Mouse (Mus musculus) CD4-positive helper T cell, adult 2 months (primary cell): ENCODE results near the gene Cerk.
"Not testable (repeated sequence)": the region's sequence is repeated elsewhere in the genome, so short reads cannot be mapped to it uniquely, and the experiment has no call there.

Experiments
- DNase-seq: peaks from one replicate; pipeline ENCODE4 v3.0.0-alpha.2; 2012; ENCODE audit warnings: low read depth, missing footprints, low spot score

Gene Cerk

DNA sequence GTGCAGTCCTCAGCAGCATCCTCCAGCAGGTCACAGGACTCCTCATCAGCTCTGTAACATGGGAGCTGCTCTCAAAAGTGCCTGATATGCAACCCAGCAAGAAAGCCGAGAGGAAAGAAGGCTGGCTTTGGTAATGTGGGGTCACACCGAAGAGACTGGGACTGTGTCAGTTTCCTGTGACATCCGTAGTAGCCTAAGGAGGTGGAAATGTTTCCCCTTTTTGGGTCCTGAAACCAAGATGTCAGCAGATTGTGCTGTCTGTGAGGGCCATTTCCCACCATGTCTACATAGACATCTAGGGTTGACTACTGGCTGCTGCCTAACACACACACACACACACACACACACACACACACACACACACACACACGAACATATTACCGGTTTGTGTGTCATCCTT is 26.3 kb upstream of the Cerk start:
- not testable (repeated sequence) for DNase-seq

DNA sequence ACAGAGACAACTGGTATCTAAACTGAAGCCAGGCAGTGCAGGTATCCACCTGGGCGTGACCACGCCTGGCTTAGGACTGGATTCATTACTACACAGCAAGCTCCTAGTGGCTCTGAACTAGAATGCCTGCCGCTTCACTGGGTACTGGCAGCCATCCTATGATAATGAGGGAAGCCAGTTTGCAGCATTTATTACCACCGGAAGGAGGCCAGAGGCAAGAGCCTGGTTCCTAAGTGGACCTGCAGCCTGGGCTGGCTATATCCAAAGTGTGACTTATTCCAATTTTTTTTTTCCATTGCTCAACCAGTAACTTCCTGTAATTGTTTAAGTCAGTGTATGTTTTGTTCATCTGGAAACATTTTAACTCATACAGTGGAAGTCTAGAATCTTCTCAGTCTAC is 20.4 kb upstream of the Cerk start:
- DNase-seq = no peak

- DNase-seq = peak; percentile 59
Measured at GRCm38 (mm10) chr15:86205300-86205699, 19.4 kb upstream of the Cerk start.

DNA sequence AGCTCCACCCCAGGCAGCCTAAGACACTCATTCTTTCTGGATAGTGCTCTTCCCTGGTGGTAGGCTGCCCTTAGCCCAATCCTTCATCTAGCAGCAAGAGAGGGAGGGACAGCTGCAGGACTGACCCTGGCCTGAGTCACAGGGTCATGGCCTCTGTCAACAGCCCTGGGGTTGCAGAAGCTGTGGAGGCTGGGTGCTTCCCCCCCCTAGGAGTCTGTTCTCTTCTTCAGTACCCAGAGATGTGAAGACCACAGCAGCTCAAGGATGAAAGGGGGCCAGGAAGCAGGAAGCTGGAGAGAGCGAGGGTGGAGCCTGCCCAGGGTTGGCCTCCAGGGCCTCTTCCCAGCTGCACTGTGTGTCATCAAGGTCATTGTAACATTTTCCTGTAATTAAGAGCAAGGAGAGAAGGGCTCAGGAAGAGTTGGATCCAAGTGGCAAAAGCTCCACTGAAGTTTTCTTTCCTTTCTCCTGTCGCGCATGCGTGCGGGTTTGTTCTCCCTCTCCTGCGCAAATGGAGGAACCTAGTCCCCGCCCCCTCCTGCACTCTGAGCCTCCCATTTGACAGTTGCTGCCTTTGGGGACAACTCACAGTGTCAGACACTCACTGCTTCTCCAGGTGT is 18.1 kb upstream of the Cerk start:
- peak; percentile 48 for DNase-seq

- no peak for DNase-seq
Measured at GRCm38 (mm10) chr15:86203292-86203793, 17.4 kb upstream of the Cerk start.

DNA sequence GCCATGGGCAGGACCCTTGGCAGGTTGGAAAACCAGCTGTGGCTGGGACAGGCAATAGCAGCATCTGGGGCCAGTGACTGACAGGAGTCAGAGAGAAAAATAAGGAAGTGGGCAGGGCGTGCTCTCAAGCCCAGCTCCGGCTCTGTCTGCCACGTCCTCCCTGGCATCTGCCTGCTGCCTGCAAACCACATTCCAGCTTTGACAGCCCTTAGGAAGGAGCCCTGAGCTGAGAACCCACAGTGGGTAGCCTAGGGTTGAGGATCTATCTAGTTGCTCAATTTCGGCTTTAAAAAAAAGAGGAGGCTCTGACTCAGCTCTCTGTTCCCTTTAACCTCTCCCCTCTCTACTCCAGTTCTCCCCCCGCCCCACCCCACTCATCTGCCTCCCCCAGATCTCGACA is 16.7 kb upstream of the Cerk start:
- DNase-seq = no peak

- DNase-seq = no peak
Measured at GRCm38 (mm10) chr15:86201696-86202330, 15.9 kb upstream of the Cerk start.

- DNase-seq = no peak
Measured at GRCm38 (mm10) chr15:86201095-86201494, 15.2 kb upstream of the Cerk start.

DNA sequence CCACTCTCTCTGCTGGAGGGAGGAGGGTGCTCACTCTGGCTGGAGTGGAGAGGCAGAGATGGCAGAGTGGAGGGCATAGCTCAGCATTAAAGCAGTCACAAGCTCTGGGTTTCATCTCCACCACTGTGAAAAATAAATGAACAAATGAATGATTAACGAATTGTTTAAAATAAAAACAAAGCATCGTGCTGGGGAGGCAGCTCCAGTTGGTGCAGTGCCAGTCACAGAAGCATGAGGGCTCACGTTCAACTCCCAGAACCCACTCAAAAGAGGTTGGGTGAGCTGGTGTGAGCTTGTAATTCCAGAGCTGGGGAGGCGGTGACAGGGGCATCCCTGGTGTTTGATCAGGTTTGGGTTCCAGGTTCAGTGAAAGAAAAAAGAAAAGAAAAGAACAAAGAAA is 14.2 kb upstream of the Cerk start:
- DNase-seq = no peak

DNA sequence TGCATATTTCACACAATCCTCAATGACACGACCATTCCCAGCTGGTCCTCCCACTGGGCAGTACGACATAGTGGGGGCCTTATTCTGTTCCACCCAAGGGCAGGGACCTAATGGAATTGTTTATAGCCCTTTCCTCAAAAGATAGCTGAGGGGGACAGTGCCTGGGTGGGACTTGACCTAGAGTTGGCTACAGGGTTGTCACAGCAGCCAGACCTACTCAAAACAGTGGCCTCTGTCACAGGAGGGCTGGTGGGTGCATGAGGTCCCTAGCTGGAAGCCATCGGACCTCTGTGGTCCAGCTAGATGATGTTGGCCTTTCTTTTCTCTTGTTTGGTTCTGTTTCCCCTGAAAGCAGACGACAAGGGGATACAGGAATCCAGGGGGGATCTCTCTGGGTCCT is 13.5 kb upstream of the Cerk start:
- no peak for DNase-seq

DNA sequence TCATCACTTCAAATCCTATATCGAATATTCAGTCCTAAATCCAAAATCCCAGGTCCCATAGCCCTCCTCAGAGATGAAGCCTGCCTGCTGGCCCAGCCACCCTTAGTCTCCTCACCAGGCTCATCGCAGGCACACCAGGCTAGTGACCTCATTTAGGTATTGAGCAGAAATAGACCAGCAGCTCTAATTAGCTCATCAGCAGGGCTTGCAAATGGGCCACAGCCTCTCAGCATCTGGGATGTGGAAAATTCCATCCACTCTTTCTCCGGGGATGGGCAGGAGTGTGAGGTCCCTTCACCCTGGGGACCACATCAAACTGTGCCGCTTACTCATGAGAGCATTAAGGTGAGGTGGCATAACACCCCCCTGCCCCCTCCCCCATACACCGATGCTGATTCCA is 13.1 kb upstream of the Cerk start:
- no peak for DNase-seq

DNA sequence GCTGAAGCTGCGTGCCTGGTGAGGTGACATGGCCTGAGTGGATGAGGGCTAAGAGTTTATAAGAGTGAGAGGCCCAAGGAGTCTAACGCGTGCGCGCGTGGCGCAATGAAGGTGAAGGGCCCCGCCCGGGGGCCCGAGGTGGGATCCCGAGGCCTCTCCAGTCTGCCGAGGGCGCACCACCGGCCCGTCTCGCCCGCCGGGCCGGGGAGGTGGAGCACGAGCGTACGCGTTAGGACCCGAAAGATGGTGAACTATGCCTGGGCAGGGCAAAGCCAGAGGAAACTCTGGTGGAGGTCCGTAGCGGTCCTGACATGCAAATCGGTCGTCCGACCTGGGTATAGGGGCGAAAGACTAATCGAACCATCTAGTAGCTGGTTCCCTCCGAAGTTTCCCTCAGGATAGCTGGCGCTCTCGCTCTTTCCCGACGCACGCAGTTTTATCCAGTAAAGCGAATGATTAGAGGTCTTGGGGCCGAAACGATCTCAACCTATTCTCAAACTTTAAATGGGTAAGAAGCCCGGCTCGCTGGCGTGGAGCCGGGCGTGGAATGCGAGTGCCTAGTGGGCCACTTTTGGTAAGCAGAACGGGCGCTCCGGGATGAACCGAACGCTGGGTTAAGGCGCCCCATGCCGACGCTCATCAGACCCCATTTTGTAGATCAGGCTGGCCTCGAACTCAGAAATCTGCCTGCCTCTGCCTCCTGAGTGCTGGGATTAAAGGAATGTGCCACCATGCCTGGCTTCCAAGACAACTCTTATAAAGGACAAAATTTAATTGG is 8.9 kb upstream of the Cerk start:
- DNase-seq = not testable (repeated sequence)

DNA sequence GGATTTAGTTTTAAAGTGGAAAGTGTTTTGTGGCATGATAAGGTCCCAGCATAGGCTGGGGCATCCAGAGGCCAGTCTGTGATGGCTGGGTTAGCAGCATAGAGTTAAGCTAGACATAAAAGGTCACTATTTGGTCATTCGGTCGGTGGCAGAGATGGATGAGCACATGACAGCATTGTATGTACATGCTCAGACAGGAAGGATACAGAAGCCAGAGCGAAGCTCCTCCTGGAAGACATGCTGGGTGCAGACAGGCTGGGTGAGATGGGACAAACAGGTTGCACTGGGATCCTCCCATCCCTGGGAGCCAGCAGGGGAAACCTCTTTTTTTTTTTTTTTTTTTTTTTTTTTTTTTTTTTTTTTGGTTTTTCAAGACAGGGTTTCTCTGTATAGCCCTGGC is 6.0 kb upstream of the Cerk start:
- no peak for DNase-seq

- DNase-seq = no peak
Measured at GRCm38 (mm10) chr15:86191505-86191904, 5.6 kb upstream of the Cerk start.

DNA sequence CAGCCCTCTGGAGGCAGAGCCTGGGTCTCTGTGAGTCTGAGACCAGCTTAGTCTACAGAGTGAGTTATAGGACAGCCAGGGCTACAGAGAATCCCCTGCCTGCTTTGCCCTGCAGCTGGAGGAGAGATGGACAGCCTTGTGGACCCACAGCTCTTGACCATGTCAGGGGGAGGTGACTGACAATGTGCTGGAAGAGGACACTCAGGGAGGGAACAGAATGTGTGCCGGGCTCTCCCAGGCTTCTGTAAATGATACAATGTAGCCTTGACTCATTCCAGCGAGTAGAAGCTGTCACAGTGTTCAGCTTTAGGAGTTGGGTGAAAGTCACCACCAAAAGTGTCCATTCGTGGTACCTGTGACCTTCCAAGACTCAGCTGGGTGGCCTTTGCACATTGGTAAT is 4.4 kb upstream of the Cerk start:
- DNase-seq = no peak

DNA sequence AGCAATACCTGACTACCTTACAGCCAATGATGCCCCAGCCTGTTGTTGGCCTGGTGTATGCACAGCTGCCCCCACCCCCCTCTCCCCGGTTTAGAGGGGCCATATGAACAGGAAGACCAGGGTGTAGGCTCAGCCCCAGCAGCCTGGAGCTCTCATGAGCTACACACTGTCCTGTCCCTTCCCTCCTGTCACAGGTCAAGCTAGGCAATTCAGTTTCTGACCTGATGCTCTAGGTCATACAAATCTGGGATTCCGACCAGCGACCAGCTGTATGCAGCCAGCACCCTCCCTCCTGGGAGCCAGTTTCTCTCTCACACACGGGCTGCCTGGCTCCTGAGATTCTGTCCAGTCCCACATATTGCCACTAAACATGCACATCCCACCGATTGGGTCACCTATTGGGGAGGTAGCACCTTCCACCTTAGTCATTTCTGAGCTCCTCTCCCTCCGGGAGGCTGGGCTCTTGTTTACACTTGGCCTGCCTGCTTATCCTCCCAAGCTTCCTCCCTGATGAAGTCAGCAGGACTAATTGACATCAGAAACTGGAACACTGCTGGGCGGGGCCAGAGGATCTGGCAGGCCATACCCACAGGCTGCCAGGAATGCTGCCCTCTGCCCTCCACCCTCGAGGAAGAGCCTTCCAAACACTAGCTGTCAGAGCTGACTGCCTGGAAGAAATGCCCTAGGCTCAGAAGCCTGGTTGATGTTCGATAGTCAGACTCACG is 3.0 kb upstream of the Cerk start:
- no peak for DNase-seq

DNA sequence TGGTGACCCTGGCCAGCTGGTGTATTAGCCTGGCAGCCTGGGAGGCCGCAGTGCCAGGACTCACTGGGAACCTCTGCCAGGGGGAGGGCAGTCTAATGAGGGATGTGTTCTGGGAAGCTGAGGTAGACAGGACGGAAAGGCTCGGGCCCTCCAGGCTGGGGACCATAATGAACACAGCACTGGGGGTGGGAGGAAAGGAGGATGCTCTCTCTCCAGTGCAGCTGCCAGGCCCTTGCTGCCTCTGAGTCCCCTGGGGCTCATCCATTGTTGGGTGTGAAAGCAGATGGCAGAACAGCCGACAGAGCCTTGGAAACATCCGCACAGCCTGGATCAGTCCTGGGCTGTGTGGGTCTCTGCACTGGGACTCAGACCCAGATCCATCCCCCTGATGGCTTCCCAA is 2.2 kb upstream of the Cerk start:
- DNase-seq = no peak

GRCm38 (mm10) chr15:86186686-86187085 is 745 bp upstream of the Cerk start:
- no peak for DNase-seq

DNA sequence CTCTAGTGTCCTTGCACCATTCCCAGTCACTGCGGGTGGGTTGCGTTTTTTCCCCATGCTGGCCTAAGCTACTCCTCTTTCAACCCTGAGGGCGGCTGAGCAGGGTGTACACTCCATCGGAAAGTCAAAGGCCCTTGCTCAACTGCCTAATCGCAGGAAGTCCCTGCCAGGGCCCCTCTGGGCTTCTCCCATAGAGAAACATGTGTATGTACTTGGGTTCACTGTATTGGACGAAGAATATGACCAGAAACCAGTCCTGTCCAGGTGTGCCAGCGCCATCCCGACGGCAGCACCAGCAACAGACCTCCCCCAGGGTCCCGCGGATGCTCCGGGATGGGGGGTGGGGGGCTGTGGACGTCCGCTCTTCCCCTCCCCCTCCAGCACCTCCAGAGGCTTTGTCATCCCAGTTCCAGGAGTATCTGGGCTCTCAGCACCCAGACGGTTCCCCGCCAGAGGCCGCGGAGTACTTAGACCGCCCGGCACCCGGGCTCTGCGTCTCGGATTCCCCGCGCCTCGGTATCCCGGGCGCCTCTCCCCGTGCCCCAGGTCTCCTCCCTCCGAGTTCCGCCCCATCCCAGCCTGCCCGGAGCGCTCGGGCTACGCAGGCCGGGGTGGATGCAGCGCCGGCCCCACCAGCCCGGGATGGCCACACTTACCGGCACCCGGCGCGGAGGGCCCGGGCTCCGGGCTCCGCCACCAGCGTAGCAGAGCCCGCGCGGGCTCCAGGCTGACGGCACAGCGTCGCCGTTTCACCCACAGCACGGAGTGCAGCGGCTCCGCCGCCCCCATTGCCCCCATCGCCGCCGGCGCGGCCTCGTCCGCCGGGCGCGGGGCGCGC is 871 bp downstream of the Cerk start:
- peak; percentile 28 for DNase-seq

- DNase-seq = no peak
Measured at GRCm38 (mm10) chr15:86184071-86184470, 1.9 kb downstream of the Cerk start.

GRCm38 (mm10) chr15:86183484-86183883 is 2.5 kb downstream of the Cerk start:
- no peak for DNase-seq
